Mouse (Mus musculus) liver, postnatal 0 days (tissue): ENCODE data around the gene Naif1. TPM values are rescaled to one million over a fixed set of nuclear protein-coding genes. Genes with fewer than 3 reads are reported as not detected.

ENCODE experiments used
- ATAC-seq: fragments of 200-750 bp; cut with Nextera tagmentation; 2 replicates; pipeline ENCODE4 v1.8.0; 2017; ENCODE audit warnings: mild to moderate bottlenecking, moderate library complexity
- DNase-seq: peaks from one replicate; pipeline ENCODE4 v3.0.0-alpha.2; 2016
- H3K27ac ChIP-seq: fragments of 300-500 bp; sonication (generic); 2 replicates; pipeline ENCODE4 v1.5.1; 2014; ENCODE audit warnings: antibody characterized with exemption, moderate library complexity, mild to moderate bottlenecking, low read depth
- H3K27me3 ChIP-seq: fragments of 300-500 bp; sonication (generic); 2 replicates; pipeline ENCODE4 v1.6.1; 2014; ENCODE audit warnings: low read length, control low read depth, mixed read lengths; ENCODE audit not compliant: insufficient read depth
- H3K36me3 ChIP-seq: fragments of 300-500 bp; sonication (generic); replicated peaks from 2 replicates; pipeline ENCODE4 v1.6.1; 2014; ENCODE audit warnings: mild to moderate bottlenecking, control low read depth, low read length, moderate library complexity, mixed read lengths; ENCODE audit not compliant: insufficient read depth
- H3K4me1 ChIP-seq: fragments of 300-500 bp; sonication (generic); 2 replicates; pipeline ENCODE4 v1.6.1; 2014; ENCODE audit warnings: antibody characterized with exemption, mild to moderate bottlenecking, control low read depth; ENCODE audit not compliant: insufficient read depth
- H3K4me2 ChIP-seq: fragments of 300-500 bp; sonication (generic); 2 replicates; pipeline ENCODE4 v1.6.1; 2014; ENCODE audit warnings: low read depth, mild to moderate bottlenecking, low read length, moderate library complexity, mixed read lengths
- H3K4me3 ChIP-seq: fragments of 300-500 bp; sonication (generic); 2 replicates; pipeline ENCODE4 v1.5.1; 2014; ENCODE audit warnings: low read depth, low read length
- H3K9ac ChIP-seq: fragments of 300-500 bp; sonication (generic); replicated peaks from 2 replicates; pipeline ENCODE4 v1.6.1; 2014; ENCODE audit warnings: mild to moderate bottlenecking, moderate library complexity
- H3K9me3 ChIP-seq: fragments of 300-500 bp; sonication (generic); 2 replicates; pipeline ENCODE4 v1.6.1; 2016; ENCODE audit warnings: mild to moderate bottlenecking, control low read depth, low read length, mixed read lengths
- CTCF ChIP-seq: sonication (generic); IDR thresholded peaks from 2 replicates; pipeline ENCODE4 v1.5.1; 2016; ENCODE audit warnings: antibody characterized with exemption, low read depth
- EP300 ChIP-seq: IDR thresholded peaks from 2 replicates; pipeline ENCODE4 v1.6.1; 2016; ENCODE audit warnings: antibody characterized with exemption, low read depth, mild to moderate bottlenecking
- WGBS: fragments of 180-500 bp; shearing (Covaris S2); extraction: QIAGEN DNeasy Blood & Tissue Kit; methylation state at CpG from one replicate; pipeline ENCODE4 v1.1.7; 2014; ENCODE audit not compliant: insufficient replicate concordance; 5-methylcytosine and 5-hydroxymethylcytosine counted together
- polyA plus RNA-seq: library from polyadenylated mRNA; unstranded; fragments of >200 nt; fragmentation: Nextera tagmentation; extraction: Ambion mirVana; gene quantifications from 2 replicates; pipeline ENCODE4 v1.2.1, GENCODE M21; 2015

The Naif1 gene
- polyA plus RNA-seq, 1 experiment from 2014 or later: 1.6 TPM

- no peak for DNase-seq
- H3K36me3 ChIP-seq: no peaks in the 10 kb centered on the region
- 0 out of 2 replicates have a peak overlapping the region, but pooled peaks have one; percentile 26 for H3K27ac ChIP-seq
- H3K4me2 ChIP-seq: no peak overlapping the region
- no peak overlapping the region for H3K9ac ChIP-seq
- 0 out of 2 replicates have a peak, but pooled peaks have one; percentile 47 for TF ChIP-seq EP300
- no peak for TF ChIP-seq CTCF
- WGBS: 47% methylated on average over 4 of the region's 4 CpGs
- H3K27me3 ChIP-seq: no peaks in the 10 kb centered on the region
- ATAC-seq: peak; percentile 19; the same call in 1 of the 2 replicates
- H3K9me3 ChIP-seq: no peaks in the 10 kb centered on the region
- H3K4me1 ChIP-seq: peaks cover 21% of the 10 kb centered on the region
- no peak overlapping the region for H3K4me3 ChIP-seq
Observed at GRCm38 (mm10) chr2:32499365-32499764, 49.1 kb downstream of the Naif1 start.

DNA sequence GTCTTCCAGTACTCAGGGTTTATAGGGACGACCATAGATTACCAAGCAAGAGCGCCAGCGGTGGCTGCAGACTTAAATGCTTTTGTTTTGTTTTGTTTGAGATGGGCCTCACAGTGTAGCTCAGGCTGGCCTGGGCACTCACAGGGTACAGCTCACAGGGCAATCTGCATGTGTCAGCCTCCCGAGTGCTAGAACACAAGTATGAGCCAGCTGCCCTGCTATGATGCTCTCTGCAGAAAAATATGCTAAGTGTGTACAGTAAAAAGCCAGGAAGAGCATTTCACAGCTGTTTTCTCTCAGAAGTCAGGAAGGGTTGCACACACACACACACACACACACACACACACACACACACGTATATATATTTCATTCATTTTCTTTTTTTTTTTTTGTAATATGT lies 50.2 kb downstream of the Naif1 start:
- H3K27me3 ChIP-seq: no peaks in the 10 kb centered on the region
- ATAC-seq (no peak), DNase-seq (no peak)
- 74% methylated on average over 5 of the region's 5 CpGs for WGBS
- 0 out of 2 replicates have a peak, but pooled peaks cover under 1% of the 10 kb centered on the region for H3K9me3 ChIP-seq
- no peaks in the 10 kb centered on the region for H3K36me3 ChIP-seq
- H3K27ac ChIP-seq: no peak overlapping the region
- peaks cover 11% of the 10 kb centered on the region for H3K4me1 ChIP-seq
- no peak overlapping the region for H3K4me2 ChIP-seq
- no peak for TF ChIP-seq EP300
- no peak for TF ChIP-seq CTCF
- H3K4me3 ChIP-seq: no peak overlapping the region
- no peak overlapping the region for H3K9ac ChIP-seq

GRCm38 (mm10) chr2:32501754-32502324 lies 51.6 kb downstream of the Naif1 start:
- DNase-seq (no peak), ATAC-seq (no peak)
- H3K9me3 ChIP-seq: 0 out of 2 replicates have a peak, but pooled peaks cover 4% of the 10 kb centered on the region
- no peaks in the 10 kb centered on the region for H3K36me3 ChIP-seq
- WGBS: 50% methylated on average over 5 of the region's 5 CpGs
- TF ChIP-seq EP300: no peak
- TF ChIP-seq CTCF: no peak
- no peak overlapping the region for H3K4me3 ChIP-seq
- 0 out of 2 replicates have a peak, but pooled peaks cover under 1% of the 10 kb centered on the region for H3K4me1 ChIP-seq
- H3K27ac ChIP-seq: no peak overlapping the region
- H3K4me2 ChIP-seq: no peak overlapping the region
- H3K9ac ChIP-seq: no peak overlapping the region
- no peaks in the 10 kb centered on the region for H3K27me3 ChIP-seq

GRCm38 (mm10) chr2:32502843-32503242 lies 52.6 kb downstream of the Naif1 start:
- TF ChIP-seq CTCF: no peak
- TF ChIP-seq EP300: no peak
- Histone ChIP-seq H3K27ac (no peak overlapping the region), H3K9me3 (0 out of 2 replicates have a peak, but pooled peaks cover 4% of the 10 kb centered on the region), H3K9ac (no peak overlapping the region), H3K4me3 (no peak overlapping the region), H3K27me3 (no peaks in the 10 kb centered on the region), H3K4me2 (no peak overlapping the region), H3K36me3 (no peaks in the 10 kb centered on the region), H3K4me1 (0 out of 2 replicates have a peak, but pooled peaks cover 3% of the 10 kb centered on the region)
- WGBS: 69% methylated on average over 12 of the region's 12 CpGs
- DNase-seq: no peak
- no peak for ATAC-seq

DNA sequence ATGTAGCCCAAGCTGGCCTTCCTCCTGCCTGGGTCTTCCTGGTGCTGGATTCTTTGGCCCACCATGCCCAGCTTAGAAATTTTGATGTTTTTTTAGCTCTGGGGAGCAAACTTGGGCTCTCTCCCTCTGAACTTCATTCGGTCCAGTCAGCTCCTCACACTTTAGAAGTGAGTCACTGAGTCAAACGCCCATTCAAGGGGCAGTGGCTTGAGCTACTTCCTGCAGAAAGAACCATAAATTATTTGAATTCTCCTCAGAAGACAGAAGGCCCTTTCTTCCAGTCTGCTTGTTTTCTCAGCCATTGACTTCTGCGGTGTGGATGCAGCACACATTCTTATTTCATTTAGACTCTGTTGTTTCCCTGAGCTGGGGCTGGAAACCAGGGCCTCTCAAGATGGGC lies 53.3 kb downstream of the Naif1 start:
- H3K27me3 ChIP-seq: no peaks in the 10 kb centered on the region
- TF ChIP-seq CTCF (no peak), EP300 (no peak)
- H3K36me3 ChIP-seq: no peaks in the 10 kb centered on the region
- 0 out of 2 replicates have a peak, but pooled peaks cover 3% of the 10 kb centered on the region for H3K4me1 ChIP-seq
- no peak overlapping the region for H3K4me3 ChIP-seq
- 44% methylated on average over 3 of the region's 3 CpGs for WGBS
- DNase-seq (no peak), ATAC-seq (no peak)
- no peak overlapping the region for H3K27ac ChIP-seq
- H3K9me3 ChIP-seq: 0 out of 2 replicates have a peak, but pooled peaks cover 4% of the 10 kb centered on the region
- H3K4me2 ChIP-seq: no peak overlapping the region
- no peak overlapping the region for H3K9ac ChIP-seq

DNA sequence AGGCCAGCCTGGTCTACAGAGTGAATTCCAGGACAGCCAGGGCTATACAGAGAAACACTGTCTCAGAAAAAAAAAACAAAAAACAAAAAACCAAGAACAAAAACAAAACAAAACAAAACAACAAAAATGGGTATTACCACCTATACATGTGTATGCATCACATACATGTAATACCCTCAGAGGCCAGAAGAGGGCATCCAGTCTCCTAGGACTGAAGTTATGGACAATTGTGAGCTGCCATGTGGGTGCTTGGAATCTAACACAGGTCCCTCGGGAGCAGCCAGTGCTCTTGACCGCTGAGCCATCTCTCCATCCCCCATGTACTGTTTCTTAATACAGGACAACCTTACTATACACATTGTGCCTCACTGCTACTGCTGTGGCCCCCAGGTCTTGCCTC lies 55.3 kb downstream of the Naif1 start:
- no peaks in the 10 kb centered on the region for H3K36me3 ChIP-seq
- DNase-seq (no peak), ATAC-seq (no peak)
- H3K4me3 ChIP-seq: no peak overlapping the region
- no peak overlapping the region for H3K4me2 ChIP-seq
- H3K4me1 ChIP-seq: peaks cover 3% of the 10 kb centered on the region; the same call in 1 of the 2 replicates
- WGBS: 87% methylated on average over 2 of the region's 2 CpGs
- 0 out of 2 replicates have a peak, but pooled peaks cover 4% of the 10 kb centered on the region for H3K9me3 ChIP-seq
- TF ChIP-seq CTCF: peak; percentile 35
- TF ChIP-seq EP300: no peak
- no peak overlapping the region for H3K9ac ChIP-seq
- H3K27me3 ChIP-seq: no peaks in the 10 kb centered on the region
- H3K27ac ChIP-seq: no peak overlapping the region

Other genes starting within 250 kb of the Naif1 start
- gene Pomt1, start 213.9 kb upstream of the Naif1 start, polyA plus RNA-seq: 6.3 and 6.4 TPM in 2 replicates
- gene Uck1, start 190.3 kb upstream of the Naif1 start, polyA plus RNA-seq: 26.9 and 33.3 TPM in 2 replicates
- gene Golga2, start 163.1 kb upstream of the Naif1 start, polyA plus RNA-seq: 5.8 and 7.0 TPM in 2 replicates
- 188 and 209 TPM in 2 replicates for gene Swi5, start 162.4 kb upstream of the Naif1 start, polyA plus RNA-seq
- 9.0 and 9.9 TPM in 2 replicates for gene Ciz1, start 98.1 kb upstream of the Naif1 start, polyA plus RNA-seq
- 0.06 and 0.25 TPM in 2 replicates for gene Dnm1, start 97.1 kb upstream of the Naif1 start, polyA plus RNA-seq
- gene 1110008P14Rik, start 68.5 kb upstream of the Naif1 start, polyA plus RNA-seq: 30.1 and 32.2 TPM in 2 replicates
- gene Lcn2, start 62.2 kb upstream of the Naif1 start, polyA plus RNA-seq: 411 and 419 TPM in 2 replicates
- 13.8 and 15.7 TPM in 2 replicates for gene Ptges2, start 54.6 kb upstream of the Naif1 start, polyA plus RNA-seq
- 32.4 and 36.9 TPM in 2 replicates for gene Slc25a25, start 988 bp downstream of the Naif1 start, polyA plus RNA-seq
- gene Fam102a, start 84.9 kb downstream of the Naif1 start, polyA plus RNA-seq: 4.8 and 6.1 TPM in 2 replicates
- gene Dpm2, start 120.4 kb downstream of the Naif1 start, polyA plus RNA-seq: 37.0 and 41.7 TPM in 2 replicates
- not detected in 2 replicates for gene Pip5kl1, start 124.3 kb downstream of the Naif1 start, polyA plus RNA-seq
- gene 9430097D07Rik, start 125.2 kb downstream of the Naif1 start, polyA plus RNA-seq: not detected in 2 replicates
- 4.3 and 5.8 TPM in 2 replicates for gene St6galnac4, start 136.6 kb downstream of the Naif1 start, polyA plus RNA-seq
- 14.0 and 15.9 TPM in 2 replicates for gene St6galnac6, start 149.3 kb downstream of the Naif1 start, polyA plus RNA-seq
- 1.3 and 5.9 TPM in 2 replicates for gene Ak1, start 171.3 kb downstream of the Naif1 start, polyA plus RNA-seq
- 29.9 and 30.2 TPM in 2 replicates for gene Eng, start 196.1 kb downstream of the Naif1 start, polyA plus RNA-seq